Mouse (Mus musculus) limb, embryonic 14.5 days (tissue): ENCODE measurements around the gene Olfr651. TPM values are rescaled to one million over a fixed set of nuclear protein-coding genes. Genes with fewer than 3 reads are reported as not detected.

Experiments used
- ATAC-seq: fragments of 200-750 bp; cut with Nextera tagmentation; 2 replicates; pipeline ENCODE4 v1.8.0; 2017; ENCODE audit warnings: low read depth, moderate number of reproducible peaks, moderate TSS enrichment; ENCODE audit not compliant: low FRiP score
- DNase-seq: peaks from one replicate; pipeline ENCODE4 v3.0.0-alpha.2; 2015; ENCODE audit warnings: low spot score
- H3K27ac ChIP-seq: fragments of 300-500 bp; sonication (generic); replicated peaks from 2 replicates; pipeline ENCODE4 v1.5.1; 2014; ENCODE audit warnings: low read depth, mild to moderate bottlenecking, low read length, moderate library complexity, mixed read lengths
- H3K27me3 ChIP-seq: fragments of 300-500 bp; sonication (generic); 2 replicates; pipeline ENCODE4 v1.6.1; 2014; ENCODE audit warnings: low read length, mixed read lengths; ENCODE audit not compliant: control insufficient read depth, insufficient read depth
- H3K36me3 ChIP-seq: fragments of 300-500 bp; sonication (generic); 2 replicates; pipeline ENCODE4 v1.6.1; 2014; ENCODE audit warnings: mild to moderate bottlenecking, low read length, moderate library complexity, mixed read lengths; ENCODE audit not compliant: control insufficient read depth, insufficient read depth
- H3K4me1 ChIP-seq: fragments of 300-500 bp; sonication (generic); 2 replicates; pipeline ENCODE4 v1.6.1; 2014; ENCODE audit warnings: antibody characterized with exemption, low read length, mixed read lengths; ENCODE audit not compliant: control insufficient read depth, insufficient read depth
- H3K4me2 ChIP-seq: fragments of 300-500 bp; sonication (generic); replicated peaks from 2 replicates; pipeline ENCODE4 v1.6.1; 2014; ENCODE audit warnings: low read depth, mild to moderate bottlenecking, low read length, moderate library complexity; ENCODE audit not compliant: severe bottlenecking
- H3K4me3 ChIP-seq: fragments of 300-500 bp; sonication (generic); replicated peaks from 2 replicates; pipeline ENCODE4 v1.5.1; 2014; ENCODE audit warnings: low read length
- H3K9ac ChIP-seq: fragments of 300-500 bp; sonication (generic); 2 replicates; pipeline ENCODE4 v1.6.1; 2014; ENCODE audit warnings: mild to moderate bottlenecking, low read depth, low read length, moderate library complexity; ENCODE audit not compliant: severe bottlenecking
- H3K9me3 ChIP-seq: fragments of 300-500 bp; sonication (generic); 2 replicates; pipeline ENCODE4 v1.6.1; 2016; ENCODE audit warnings: low read length; ENCODE audit not compliant: control insufficient read depth
- POLR2A ChIP-seq: fragments of 200-500 bp; IDR thresholded peaks from 2 replicates; pipeline ENCODE4 v1.8.0; 2012; ENCODE audit warnings: inconsistent platforms, mild to moderate bottlenecking, moderate library complexity, borderline replicate concordance; ENCODE audit not compliant: insufficient read depth, insufficient read length; ENCODE audit errors: extremely low read depth
- WGBS: fragments of 180-500 bp; shearing (Covaris S2); extraction: QIAGEN DNeasy Blood & Tissue Kit; methylation state at CpG from one replicate; pipeline ENCODE4 v1.1.7; 2014; 5-methylcytosine and 5-hydroxymethylcytosine counted together
- polyA plus RNA-seq, 2 experiments: library from polyadenylated mRNA; depleted of rRNA in 1 of 2; stranded (reverse) in 1 of 2; unstranded in 1 of 2; fragments of >200 nt; fragmentation: Nextera tagmentation in 1 of 2; extraction: Ambion mirVana in 1 of 2; gene quantifications; 2 replicates each; pipeline versions ENCODE4 v1.2.1 to v1.2.3; 2012 to 2014

Olfr651 gene
- polyA plus RNA-seq, 2 experiments: not detected

GRCm38 (mm10) chr7:104560601-104561000 lies 10.7 kb downstream of the Olfr651 start, which contains the start of gene Olfr652:
Olfr652 (plus strand) TSS chr7:104560901.
- H3K9ac ChIP-seq: no peak within 1 kb of the TSS
- no peaks in the 10 kb centered on the region for H3K36me3 ChIP-seq
- ATAC-seq (no peak), DNase-seq (no peak)
- H3K4me1 ChIP-seq: no peaks in the 10 kb centered on the region
- no peak for TF ChIP-seq POLR2A
- no peaks in the 10 kb centered on the region for H3K9me3 ChIP-seq
- no peak within 1 kb of the TSS for H3K4me2 ChIP-seq
- no peaks in the 10 kb centered on the region for H3K27me3 ChIP-seq
- no peak within 1 kb of the TSS for H3K27ac ChIP-seq
- H3K4me3 ChIP-seq: no peak within 1 kb of the TSS

- Histone ChIP-seq H3K4me3 (no peak within 1 kb of the TSS), H3K9ac (no peak within 1 kb of the TSS), H3K27ac (no peak within 1 kb of the TSS), H3K9me3 (no peaks in the 10 kb centered on the region), H3K4me1 (no peaks in the 10 kb centered on the region), H3K27me3 (no peaks in the 10 kb centered on the region), H3K4me2 (no peak within 1 kb of the TSS), H3K36me3 (no peaks in the 10 kb centered on the region)
- no peak for TF ChIP-seq POLR2A
- DNase-seq (no peak), ATAC-seq (no peak)
- 72% methylated on average over 2 of the region's 2 CpGs for WGBS
Observed at GRCm38 (mm10) chr7:104577014-104577413, 27.1 kb downstream of the Olfr651 start, which contains the start of gene Olfr653. Olfr653 (plus strand) TSS chr7:104577314.

GRCm38 (mm10) chr7:104580846-104581245 lies 30.9 kb downstream of the Olfr651 start:
- Histone ChIP-seq H3K9ac (no peak overlapping the region), H3K27me3 (no peaks in the 10 kb centered on the region), H3K4me3 (no peak overlapping the region), H3K9me3 (no peaks in the 10 kb centered on the region), H3K27ac (no peak overlapping the region), H3K36me3 (no peaks in the 10 kb centered on the region), H3K4me1 (no peaks in the 10 kb centered on the region), H3K4me2 (no peak overlapping the region)
- DNase-seq (no peak), ATAC-seq (no peak)
- no peak for TF ChIP-seq POLR2A
- WGBS: 84% methylated on average over 4 of the region's 4 CpGs

DNA sequence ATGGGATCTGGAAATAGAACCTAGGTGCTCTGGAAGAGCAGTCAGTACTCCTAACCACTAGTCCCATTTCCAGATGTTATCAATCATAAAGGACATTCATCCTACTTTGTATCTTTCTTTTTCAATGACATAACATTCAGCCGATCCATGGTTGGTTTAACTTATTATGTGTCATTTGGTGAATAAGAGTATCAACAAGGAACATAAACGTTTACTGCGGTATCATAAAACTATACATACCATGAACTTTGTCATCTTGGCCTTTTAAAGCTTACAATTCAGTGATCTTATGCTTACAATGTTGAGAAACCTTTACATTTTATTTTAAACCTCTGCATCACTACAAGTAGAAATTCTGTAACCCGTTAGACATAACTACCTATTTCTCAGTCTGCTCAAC lies 31.5 kb downstream of the Olfr651 start:
- Histone ChIP-seq H3K4me2 (no peak overlapping the region), H3K27me3 (no peaks in the 10 kb centered on the region), H3K27ac (no peak overlapping the region), H3K4me1 (no peaks in the 10 kb centered on the region), H3K9me3 (no peaks in the 10 kb centered on the region), H3K9ac (no peak overlapping the region), H3K4me3 (no peak overlapping the region), H3K36me3 (no peaks in the 10 kb centered on the region)
- no peak for ATAC-seq
- no peak for DNase-seq
- 78% methylated on average over 4 of the region's 4 CpGs for WGBS
- TF ChIP-seq POLR2A: no peak

GRCm38 (mm10) chr7:104586725-104587124 lies 36.8 kb downstream of the Olfr651 start, which contains the start of gene Olfr654:
Olfr654 (plus strand) TSS chr7:104587025.
- ATAC-seq: no peak
- Histone ChIP-seq H3K4me1 (no peaks in the 10 kb centered on the region), H3K27me3 (no peaks in the 10 kb centered on the region), H3K36me3 (no peaks in the 10 kb centered on the region), H3K9me3 (no peaks in the 10 kb centered on the region), H3K4me2 (no peak within 1 kb of the TSS), H3K27ac (no peak within 1 kb of the TSS), H3K4me3 (no peak within 1 kb of the TSS), H3K9ac (no peak within 1 kb of the TSS)
- DNase-seq: no peak
- WGBS: 82% methylated on average over 4 of the region's 4 CpGs
- TF ChIP-seq POLR2A: no peak

DNA sequence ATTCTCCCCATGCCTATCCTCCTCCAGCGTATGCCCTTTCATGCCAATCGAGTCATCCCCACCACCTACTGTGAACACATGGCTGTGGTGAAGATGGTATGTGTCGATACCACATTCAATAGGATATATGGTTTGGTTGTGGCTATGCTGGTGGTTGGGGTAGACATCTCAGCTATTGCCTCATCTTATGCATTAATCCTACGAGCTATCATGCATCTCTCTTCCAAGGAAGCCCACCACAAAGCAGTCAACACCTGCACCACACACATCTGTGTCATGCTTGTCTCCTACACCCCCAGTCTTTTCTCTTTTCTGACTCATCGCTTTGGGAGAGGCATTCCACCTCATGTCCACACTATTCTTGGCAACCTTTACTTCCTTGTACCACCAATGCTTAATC lies 38.3 kb downstream of the Olfr651 start:
- no peak for ATAC-seq
- Histone ChIP-seq H3K9ac (no peak overlapping the region), H3K4me3 (no peak overlapping the region), H3K4me2 (no peak overlapping the region), H3K9me3 (no peaks in the 10 kb centered on the region), H3K4me1 (no peaks in the 10 kb centered on the region), H3K36me3 (no peaks in the 10 kb centered on the region), H3K27ac (no peak overlapping the region), H3K27me3 (no peaks in the 10 kb centered on the region)
- TF ChIP-seq POLR2A: no peak
- no peak for DNase-seq
- WGBS: 82% methylated on average over 5 of the region's 5 CpGs
